Mouse (Mus musculus) liver, embryonic 14.5 days (tissue): ENCODE measurements around the gene Lexm. TPM values are rescaled to one million over a fixed set of nuclear protein-coding genes. Genes with fewer than 3 reads are reported as not detected.

ENCODE experiments used
- ATAC-seq: fragments of 200-750 bp; cut with Nextera tagmentation; 2 replicates; pipeline ENCODE4 v1.8.0; 2017; ENCODE audit warnings: moderate number of reproducible peaks, mild to moderate bottlenecking, moderate library complexity; ENCODE audit not compliant: insufficient read depth
- DNase-seq, 3 experiments: peaks; one replicate each; pipeline ENCODE4 v3.0.0-alpha.2; 2012 to 2013; ENCODE audit warnings: low read depth in 3 of 3, low spot score in 3 of 3
- H3K27ac ChIP-seq: fragments of 300-500 bp; sonication (generic); 2 replicates; pipeline ENCODE4 v1.5.1; 2014; ENCODE audit warnings: moderate library complexity, mild to moderate bottlenecking, control low read depth, inconsistent platforms
- H3K27me3 ChIP-seq: fragments of 300-500 bp; sonication (generic); 2 replicates; pipeline ENCODE4 v1.6.1; 2014; ENCODE audit warnings: mild to moderate bottlenecking, low read length, moderate library complexity; ENCODE audit not compliant: control insufficient read depth, insufficient read depth
- H3K36me3 ChIP-seq: fragments of 300-500 bp; sonication (generic); replicated peaks from 2 replicates; pipeline ENCODE4 v1.6.1; 2014; ENCODE audit warnings: low read depth; ENCODE audit not compliant: control insufficient read depth, insufficient read depth
- H3K4me1 ChIP-seq, 2 experiments: fragments of 200-500 bp in 1 of 2; fragments of 300-500 bp in 1 of 2; sonication (generic) in 1 of 2; replicated peaks; 2 replicates each; pipeline ENCODE4 v1.6.1; 2012 to 2014; ENCODE audit warnings: antibody characterized with exemption in 1 of 2, inconsistent platforms in 1 of 2, low read length in 1 of 2; ENCODE audit not compliant: control insufficient read depth in 2 of 2, insufficient read depth in 2 of 2
- H3K4me2 ChIP-seq: fragments of 300-500 bp; sonication (generic); 2 replicates; pipeline ENCODE4 v1.6.1; 2014; ENCODE audit warnings: low read depth, mild to moderate bottlenecking, control low read depth, moderate library complexity
- H3K4me3 ChIP-seq, 2 experiments: fragments of 200-500 bp in 1 of 2; fragments of 300-500 bp in 1 of 2; sonication (generic) in 1 of 2; 2 replicates each; pipeline ENCODE4 v1.5.1; 2012 to 2014; ENCODE audit warnings: low read depth in 2 of 2, low read length in 2 of 2, mild to moderate bottlenecking in 2 of 2, control low read depth in 1 of 2, inconsistent platforms in 1 of 2, moderate library complexity in 1 of 2; ENCODE audit not compliant: insufficient read depth in 1 of 2
- H3K9ac ChIP-seq: fragments of 300-500 bp; sonication (generic); replicated peaks from 2 replicates; pipeline ENCODE4 v1.6.1; 2014; ENCODE audit warnings: mild to moderate bottlenecking, control low read depth, moderate library complexity
- H3K9me3 ChIP-seq: fragments of 300-500 bp; sonication (generic); 2 replicates; pipeline ENCODE4 v1.6.1; 2016; ENCODE audit warnings: low read length, mixed read lengths; ENCODE audit not compliant: control insufficient read depth
- CTCF ChIP-seq: IDR thresholded peaks from 2 replicates; pipeline ENCODE4 v1.5.1; 2016; ENCODE audit warnings: antibody characterized with exemption, low read depth, control low read depth
- EP300 ChIP-seq: IDR thresholded peaks from 2 replicates; pipeline ENCODE4 v1.6.1; 2016; ENCODE audit warnings: antibody characterized with exemption, low read depth
- WGBS: fragments of 180-500 bp; shearing (Covaris S2); extraction: QIAGEN DNeasy Blood & Tissue Kit; methylation state at CpG from one replicate; pipeline ENCODE4 v1.1.7; 2014; ENCODE audit not compliant: insufficient replicate concordance; 5-methylcytosine and 5-hydroxymethylcytosine counted together
- polyA plus RNA-seq, 2 experiments: library from polyadenylated mRNA; depleted of rRNA in 1 of 2; stranded (reverse) in 1 of 2; unstranded in 1 of 2; fragments of >200 nt; fragmentation: Nextera tagmentation in 1 of 2; extraction: Ambion mirVana in 1 of 2; gene quantifications; 2 replicates each; pipeline versions ENCODE4 v1.2.1 to v1.2.3; 2012 to 2014

The Lexm gene
- polyA plus RNA-seq (2012; rRNA removed) (0.10 TPM in 1 of 2 replicates, not detected in the other), polyA plus RNA-seq (2014; fragmentation: Nextera tagmentation; extraction: Ambion mirVana) (not detected in 2 replicates)

DNA sequence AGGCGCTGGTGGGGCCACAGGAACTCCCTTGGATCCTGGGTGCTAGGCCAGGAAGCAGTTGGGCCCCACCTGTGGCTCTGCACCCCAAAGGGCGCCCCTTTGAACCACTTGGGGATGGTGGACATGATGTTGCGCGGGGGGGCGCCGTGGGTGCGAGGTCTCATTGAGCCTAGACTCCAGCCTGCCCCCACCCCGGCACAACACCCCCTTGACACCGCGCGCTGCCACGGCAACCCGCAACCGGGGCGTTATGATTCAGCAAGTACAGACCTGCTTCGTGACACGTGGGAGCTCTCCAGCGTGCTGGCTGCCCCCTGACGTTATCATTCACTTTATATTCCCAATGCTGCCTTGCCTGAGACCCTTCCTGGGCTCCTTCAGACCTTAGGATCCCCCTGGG is at the start of gene Lexm:
Gene Lexm (minus strand): TSS at position 186 of the 400 bp plus-strand sequence.
- DNase-seq (no peak), ATAC-seq (no peak)
- Histone ChIP-seq H3K9me3 (no peaks in the 10 kb centered on the region), H3K9ac (no peak within 1 kb of the TSS), H3K27ac (no peak within 1 kb of the TSS), H3K4me1 (peaks cover 20 to 22% of the 10 kb centered on the region in 2 experiments), H3K27me3 (peaks cover 10% of the 10 kb centered on the region), H3K4me3 (no peak within 1 kb of the TSS), H3K4me2 (peak within 1 kb of the TSS; percentile 40), H3K36me3 (no peaks in the 10 kb centered on the region)
- WGBS = 3% methylated on average over 18 of the region's 19 CpGs
- TF ChIP-seq EP300 (no peak), CTCF (no peak)

DNA sequence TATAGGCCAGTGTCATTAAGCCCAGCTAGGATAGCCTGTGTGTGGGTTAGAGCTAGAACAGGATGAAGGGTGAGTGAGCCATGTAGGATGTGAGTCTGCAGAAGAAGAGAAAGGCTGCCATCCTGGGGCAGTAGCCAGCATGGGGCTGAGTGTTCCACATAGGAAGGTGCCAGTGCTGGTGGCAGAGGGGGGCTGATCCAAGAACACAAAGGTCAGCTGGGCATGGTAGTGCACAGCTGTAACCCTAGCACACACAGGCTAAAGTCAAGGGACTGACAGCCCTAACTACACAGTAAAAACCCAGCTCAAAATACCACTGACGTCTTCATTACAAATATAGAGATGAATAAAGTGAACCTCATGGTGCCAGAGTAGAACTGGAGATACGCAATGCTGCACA is 49.5 kb upstream of the Lexm start:
- no peak overlapping the region for H3K27ac ChIP-seq
- TF ChIP-seq CTCF (no peak), EP300 (no peak)
- 79% methylated on average over 2 of the region's 2 CpGs for WGBS
- no peak overlapping the region for H3K9ac ChIP-seq
- H3K4me3 ChIP-seq = no peak overlapping the region
- no peaks in the 10 kb centered on the region for H3K9me3 ChIP-seq
- ATAC-seq (no peak), DNase-seq (no peak)
- H3K4me1 ChIP-seq = no peaks in the 10 kb centered on the region
- H3K36me3 ChIP-seq = peaks cover 91% of the 10 kb centered on the region
- no peak overlapping the region for H3K4me2 ChIP-seq
- H3K27me3 ChIP-seq = no peaks in the 10 kb centered on the region

DNA sequence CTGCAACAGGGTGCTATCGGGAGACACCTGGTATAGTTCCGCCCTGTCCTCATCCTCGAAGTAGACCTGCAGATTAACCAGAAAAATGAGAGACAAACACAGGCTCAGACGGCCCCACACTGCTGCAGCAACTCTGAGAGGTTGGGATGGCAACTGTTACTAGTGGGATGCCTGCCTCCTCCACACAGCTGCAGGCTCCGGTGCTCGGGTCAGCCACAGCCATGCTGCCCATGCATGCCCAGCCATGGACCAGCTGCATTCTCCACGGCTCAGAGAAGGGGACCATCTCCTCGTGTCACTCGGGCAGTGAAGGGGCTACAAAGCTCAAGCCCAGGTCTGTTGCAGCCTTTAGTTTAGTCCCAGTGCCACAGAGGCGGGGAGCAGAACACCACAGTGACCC is 48.6 kb upstream of the Lexm start:
- TF ChIP-seq EP300 (no peak), CTCF (no peak)
- H3K4me2 ChIP-seq = no peak overlapping the region
- no peaks in the 10 kb centered on the region for H3K9me3 ChIP-seq
- H3K4me1 ChIP-seq = no peaks in the 10 kb centered on the region
- ATAC-seq = no peak
- H3K27ac ChIP-seq = no peak overlapping the region
- no peaks in the 10 kb centered on the region for H3K27me3 ChIP-seq
- WGBS = 82% methylated on average over 10 of the region's 10 CpGs
- H3K9ac ChIP-seq = no peak overlapping the region
- DNase-seq = no peak
- no peak overlapping the region for H3K4me3 ChIP-seq
- H3K36me3 ChIP-seq = peaks cover 86% of the 10 kb centered on the region

DNA sequence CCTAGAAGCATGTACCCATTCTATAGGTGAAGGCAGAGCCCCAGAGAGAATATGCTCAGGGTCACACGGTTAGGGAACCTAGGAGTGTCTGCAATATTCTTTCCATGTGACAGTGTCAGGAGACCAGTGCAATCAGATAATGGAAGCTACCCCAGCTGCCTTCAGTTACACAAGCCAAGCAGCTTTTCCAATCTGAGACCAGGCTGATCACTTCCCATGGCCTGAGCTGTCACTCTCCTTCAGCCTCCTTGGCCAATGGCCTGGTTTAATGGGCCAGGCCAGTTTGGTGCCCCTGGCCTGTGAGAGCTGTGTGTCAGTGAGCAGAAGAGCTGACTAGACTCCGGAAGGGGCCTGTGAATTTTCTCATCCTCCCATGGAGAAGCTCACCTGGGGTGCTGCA is 48.2 kb upstream of the Lexm start:
- Histone ChIP-seq H3K36me3 (peaks cover 81% of the 10 kb centered on the region), H3K4me1 (no peaks in the 10 kb centered on the region), H3K9ac (no peak overlapping the region), H3K27me3 (no peaks in the 10 kb centered on the region), H3K4me2 (no peak overlapping the region), H3K27ac (no peak overlapping the region), H3K9me3 (no peaks in the 10 kb centered on the region), H3K4me3 (no peak overlapping the region)
- WGBS = 86% methylated on average over 2 of the region's 2 CpGs
- no peak for DNase-seq
- no peak for ATAC-seq
- TF ChIP-seq CTCF = no peak
- TF ChIP-seq EP300 = no peak

DNA sequence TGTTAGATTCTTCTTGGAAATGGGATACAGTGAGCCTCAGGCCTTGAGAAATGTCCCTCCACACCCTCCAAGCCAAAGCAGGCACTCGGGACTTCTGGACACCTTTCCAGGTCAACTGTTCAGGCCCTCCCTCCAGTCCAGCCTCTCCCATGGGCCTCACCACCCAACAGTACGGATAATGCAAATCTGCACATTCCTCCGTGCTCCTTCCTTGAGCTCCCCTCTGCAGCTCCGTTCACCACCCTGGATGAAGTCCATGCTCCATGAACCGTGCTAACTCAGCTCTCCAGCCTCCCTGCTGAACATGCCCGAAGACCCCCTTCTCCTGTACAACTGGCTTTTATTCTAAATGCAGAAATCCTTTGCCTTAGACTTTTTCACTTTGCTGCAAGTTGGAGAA is 47.7 kb upstream of the Lexm start:
- Histone ChIP-seq H3K27ac (no peak overlapping the region), H3K36me3 (peaks cover 76% of the 10 kb centered on the region), H3K4me3 (no peak overlapping the region), H3K27me3 (no peaks in the 10 kb centered on the region), H3K9me3 (no peaks in the 10 kb centered on the region), H3K9ac (no peak overlapping the region), H3K4me2 (no peak overlapping the region), H3K4me1 (no peaks in the 10 kb centered on the region)
- WGBS = 77% methylated on average over 6 of the region's 6 CpGs
- no peak for TF ChIP-seq CTCF
- no peak for TF ChIP-seq EP300
- DNase-seq (no peak), ATAC-seq (no peak)
